Mouse (Mus musculus): ENCODE measurements around the gene Zbtb9.

The Zbtb9 gene

GRCm38 (mm10) chr17:27040304-27041045 is 67.5 kb downstream of the Zbtb9 start:
- DNase-seq (ENCODE audit: low read depth), result no peak

GRCm38 (mm10) chr17:27041046-27041786 is 68.2 kb downstream of the Zbtb9 start:
- DNase-seq (ENCODE audit: low read depth), result no peak

GRCm38 (mm10) chr17:27041787-27042055 is 68.8 kb downstream of the Zbtb9 start:
- no peak for DNase-seq (ENCODE audit: low read depth)

DNA sequence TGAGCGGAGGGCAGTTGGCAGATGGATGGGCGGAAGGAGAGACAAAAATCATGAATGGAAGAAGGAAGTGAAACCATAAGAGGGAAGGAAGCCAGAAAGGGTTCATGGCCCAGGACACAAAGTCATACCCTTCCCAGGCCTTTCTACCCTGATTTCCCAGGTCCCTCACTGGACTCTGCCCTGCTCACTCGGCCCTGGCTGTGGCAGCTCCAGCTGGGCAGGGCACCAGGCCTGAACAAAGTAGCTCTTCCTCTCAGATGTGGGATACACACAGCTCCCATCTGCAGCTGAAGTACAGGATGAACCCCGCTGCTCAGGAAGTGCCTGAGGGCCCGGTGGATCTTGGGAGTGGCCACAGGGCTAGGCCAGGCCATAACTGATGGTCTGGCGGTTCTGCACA is 69.9 kb downstream of the Zbtb9 start:
- no peak for DNase-seq (ENCODE audit: low read depth)

- DNase-seq (ENCODE audit: low read depth), result no peak
Observed at GRCm38 (mm10) chr17:27045164-27045563, 72.2 kb downstream of the Zbtb9 start.

- no peak for DNase-seq (ENCODE audit: low read depth)
Observed at GRCm38 (mm10) chr17:27047762-27048444, 74.9 kb downstream of the Zbtb9 start.

DNA sequence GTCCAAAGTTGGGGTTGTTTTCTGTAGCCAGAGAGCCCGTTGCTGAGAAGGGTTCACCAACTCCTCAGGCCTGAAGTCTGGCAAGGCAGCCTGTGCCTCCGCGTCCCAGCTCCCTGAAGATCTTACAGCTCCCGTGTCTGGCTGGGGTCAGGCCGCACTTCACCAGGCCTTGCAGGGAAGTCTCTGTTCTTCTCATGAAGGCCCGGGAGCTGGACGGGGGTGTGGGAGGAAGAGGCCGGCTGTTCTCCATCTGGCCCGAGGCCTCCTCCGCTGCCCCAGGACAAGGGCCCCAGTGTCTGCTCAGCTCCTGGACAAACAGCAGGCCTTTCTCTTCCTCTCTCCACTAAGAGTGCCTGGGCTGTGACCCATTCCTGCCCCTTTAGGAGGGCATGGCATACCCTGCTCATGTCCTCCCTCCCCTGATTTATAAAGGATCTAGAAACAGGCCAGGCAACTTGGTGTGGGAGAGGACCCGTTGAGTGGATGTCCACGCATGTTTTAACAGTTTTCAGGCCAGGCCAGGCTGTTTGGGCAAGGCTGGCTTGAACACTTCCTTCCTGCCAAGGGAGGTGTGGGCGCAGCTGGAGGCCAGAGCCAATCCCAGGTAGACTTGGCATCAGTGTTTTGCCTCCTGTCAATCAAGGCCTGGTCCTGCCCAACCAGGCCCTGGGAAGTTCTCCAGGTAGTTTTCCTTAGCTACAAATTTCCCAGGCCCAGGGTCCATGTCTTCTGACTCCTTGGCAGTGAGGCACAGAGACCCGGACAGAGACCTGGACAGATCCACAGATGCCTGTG is 75.7 kb downstream of the Zbtb9 start:
- DNase-seq (ENCODE audit: low read depth), result no peak

DNA sequence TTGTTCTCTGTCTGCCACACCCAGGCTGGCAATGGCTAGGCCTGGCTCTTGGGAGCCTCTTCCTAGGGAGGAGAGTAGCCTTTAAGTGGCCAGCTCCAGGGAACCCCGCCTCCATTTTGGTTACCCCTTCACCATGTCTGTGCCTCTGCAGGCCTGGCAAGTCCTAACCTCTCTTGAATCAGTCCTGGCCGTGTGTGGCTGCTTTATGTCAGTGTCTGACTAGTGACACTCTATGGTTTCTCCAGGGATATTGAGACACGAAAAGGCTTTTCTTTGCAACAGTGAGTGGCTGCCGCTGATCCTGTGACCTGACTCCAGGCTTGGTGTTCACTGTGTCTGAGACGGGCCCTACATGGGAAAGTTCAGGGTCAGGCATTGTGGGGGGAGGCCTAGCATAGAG is 77.9 kb downstream of the Zbtb9 start:
- no peak for DNase-seq (ENCODE audit: low read depth)

DNA sequence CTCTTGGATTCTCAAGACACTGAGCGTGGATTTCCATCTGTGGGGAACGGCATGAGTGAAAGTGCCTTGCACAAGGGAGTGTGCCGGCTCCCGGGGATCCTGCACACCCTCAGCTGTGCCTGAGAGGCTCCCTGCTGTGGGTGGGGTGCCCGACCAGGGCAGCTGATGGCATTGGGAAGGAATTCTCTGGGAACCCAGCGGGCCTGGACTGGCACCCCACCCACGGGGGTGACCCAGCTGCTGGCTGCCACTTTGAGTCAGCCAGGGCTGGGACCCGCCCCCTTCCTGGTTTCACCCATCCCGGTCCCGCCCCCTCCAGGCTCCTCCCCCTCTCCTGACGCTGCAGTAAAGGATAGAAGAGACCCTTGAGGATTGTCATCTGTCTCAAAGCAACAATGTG is 78.5 kb downstream of the Zbtb9 start:
- DNase-seq (ENCODE audit: low read depth), result peak; percentile 66

GRCm38 (mm10) chr17:27056170-27056569 is 83.2 kb downstream of the Zbtb9 start:
- DNase-seq (ENCODE audit: low read depth), result peak; percentile 73

DNA sequence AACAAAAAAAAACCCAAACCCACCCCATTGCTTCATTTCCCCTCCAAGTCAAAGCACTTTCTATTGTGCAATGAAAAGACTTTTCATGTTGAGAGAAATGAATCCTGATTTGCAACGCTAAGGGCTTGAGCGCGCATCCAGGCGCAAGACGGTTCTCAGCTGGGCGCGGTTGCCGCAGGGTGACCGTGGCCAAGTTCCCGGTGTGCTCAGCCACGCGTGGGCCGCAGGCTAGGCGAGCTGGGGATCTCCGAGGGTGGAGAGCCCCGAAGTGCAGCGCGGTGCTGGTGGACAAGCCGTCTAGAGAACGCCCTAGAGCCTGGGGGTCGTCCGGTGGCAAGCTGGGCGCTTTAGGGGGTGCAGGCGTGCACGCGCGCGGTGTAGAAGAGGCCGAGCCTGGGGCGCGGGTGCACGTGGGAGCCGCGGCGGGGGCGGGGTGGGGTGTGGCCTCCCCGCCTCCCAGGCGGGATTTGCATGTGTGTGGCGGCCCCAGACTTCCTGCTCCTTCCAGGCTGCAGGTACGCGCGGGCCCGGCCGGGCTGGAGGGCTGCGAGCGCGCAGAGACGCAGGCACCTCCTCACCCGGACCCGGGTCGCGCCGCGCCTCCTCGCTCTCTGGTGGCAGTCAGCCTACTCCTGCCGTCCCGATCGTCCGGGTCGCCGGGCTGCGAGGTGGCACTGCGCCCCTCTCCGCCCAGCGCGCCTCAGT is 84.0 kb downstream of the Zbtb9 start, which contains the start of gene Itpr3:
Gene Itpr3 (plus strand): TSS at position 493 of the 705 bp plus-strand sequence.
- DNase-seq (ENCODE audit: low read depth), result no peak

DNA sequence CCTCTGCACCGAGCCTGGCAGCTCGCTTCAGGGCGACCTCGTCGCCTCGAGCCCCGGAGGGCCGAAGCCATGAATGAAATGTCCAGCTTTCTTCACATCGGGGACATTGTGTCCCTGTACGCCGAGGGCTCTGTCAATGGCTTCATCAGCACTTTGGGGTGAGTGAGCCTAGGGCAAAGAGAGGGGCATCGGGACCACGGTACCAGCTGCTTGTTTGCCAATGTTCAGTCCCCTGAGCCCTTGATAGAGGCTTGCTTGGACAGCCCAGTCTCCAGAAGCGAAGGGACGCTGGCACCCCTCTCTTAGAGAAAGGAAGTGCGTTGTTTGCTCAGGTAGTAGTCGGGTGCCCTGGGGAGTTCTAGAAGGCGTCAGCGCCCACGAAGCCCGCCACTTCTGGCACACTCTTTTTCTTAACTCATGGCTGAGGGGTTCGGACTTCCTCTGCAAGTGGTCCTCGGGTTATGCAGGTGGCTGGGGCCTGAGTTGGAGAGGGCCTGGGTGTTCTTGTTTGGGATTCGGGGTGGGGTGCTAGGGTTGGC is 84.6 kb downstream of the Zbtb9 start:
- no peak for DNase-seq (ENCODE audit: low read depth)
